Mouse (Mus musculus) hindbrain, embryonic 13.5 days (tissue): Measurements from ENCODE around the gene Mgat5. TPM values are rescaled to one million over a fixed set of nuclear protein-coding genes. Genes with fewer than 3 reads are reported as not detected.
A peak's percentile ranks its signal among the peaks of the same experiment; 100 is the strongest.

Source experiments
- ATAC-seq: fragments of 200-750 bp; cut with Nextera tagmentation; 2 replicates; pipeline ENCODE4 v1.8.0; 2017; ENCODE audit warnings: moderate TSS enrichment; ENCODE audit not compliant: low FRiP score
- H3K27ac ChIP-seq: fragments of 300-500 bp; sonication (generic); 2 replicates; pipeline ENCODE4 v1.5.1; 2015; ENCODE audit warnings: inconsistent platforms, mild to moderate bottlenecking, moderate library complexity
- H3K27me3 ChIP-seq: fragments of 300-500 bp; sonication (generic); 2 replicates; pipeline ENCODE4 v1.6.1; 2015; ENCODE audit warnings: mild to moderate bottlenecking, inconsistent platforms
- H3K36me3 ChIP-seq: fragments of 300-500 bp; sonication (generic); 2 replicates; pipeline ENCODE4 v1.6.1; 2015; ENCODE audit warnings: mild to moderate bottlenecking, inconsistent platforms
- H3K4me1 ChIP-seq: fragments of 300-500 bp; sonication (generic); replicated peaks from 2 replicates; pipeline ENCODE4 v1.6.1; 2015; ENCODE audit warnings: inconsistent platforms
- H3K4me2 ChIP-seq: fragments of 300-500 bp; sonication (generic); 2 replicates; pipeline ENCODE4 v1.6.1; 2015; ENCODE audit warnings: inconsistent platforms, mild to moderate bottlenecking, moderate library complexity
- H3K4me3 ChIP-seq: fragments of 300-500 bp; sonication (generic); 2 replicates; pipeline ENCODE4 v1.5.1; 2015; ENCODE audit warnings: mild to moderate bottlenecking, inconsistent platforms
- H3K9ac ChIP-seq: fragments of 300-500 bp; sonication (generic); 2 replicates; pipeline ENCODE4 v1.6.1; 2015; ENCODE audit warnings: mild to moderate bottlenecking, inconsistent platforms
- H3K9me3 ChIP-seq: fragments of 300-500 bp; sonication (generic); 2 replicates; pipeline ENCODE4 v1.6.1; 2016; ENCODE audit warnings: inconsistent platforms
- WGBS: fragments of 180-500 bp; shearing (Covaris S2); methylation state at CpG from one replicate; pipeline ENCODE4 v1.1.7; 2015; 5-methylcytosine and 5-hydroxymethylcytosine counted together
- polyA plus RNA-seq: library from polyadenylated mRNA; unstranded; fragments of >200 nt; fragmentation: Nextera tagmentation; extraction: Ambion mirVana; gene quantifications from 2 replicates; pipeline ENCODE4 v1.2.1, GENCODE M21; 2015

Gene Mgat5
- 14.0 and 14.3 TPM in 2 replicates for polyA plus RNA-seq

DNA sequence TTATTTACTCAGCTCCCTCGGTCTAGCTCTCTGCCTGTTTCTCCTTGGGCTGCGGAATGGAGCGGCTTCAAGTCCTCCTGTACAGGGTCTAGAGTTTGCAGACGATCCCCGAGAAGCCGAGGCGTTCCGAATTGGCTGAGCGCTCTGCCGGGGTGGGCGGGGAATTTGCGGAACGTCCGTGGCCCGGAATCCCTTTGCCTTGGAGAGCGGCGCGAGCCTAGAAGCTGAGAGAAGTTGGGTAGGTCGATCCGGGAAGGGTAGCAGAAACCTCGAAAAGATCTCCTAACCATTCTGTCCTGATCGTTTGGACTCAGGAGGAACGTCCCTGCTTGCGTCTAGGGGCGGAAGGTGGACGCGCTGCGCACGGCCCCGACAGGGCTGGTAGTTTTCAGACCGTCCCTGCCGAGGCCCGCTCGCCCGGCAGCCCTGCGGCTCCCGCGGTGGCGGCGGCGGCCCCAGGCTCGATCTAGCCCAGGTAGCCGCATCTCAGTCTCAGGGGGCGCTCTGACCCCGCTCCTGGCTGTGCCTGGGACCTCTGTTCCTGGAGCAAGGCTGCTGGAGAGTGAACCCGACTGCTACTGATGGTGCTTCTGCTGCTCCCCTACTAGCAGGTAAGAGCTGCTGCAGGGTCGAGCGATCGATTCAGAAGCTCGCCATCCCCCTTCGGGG lies at the start of gene Mgat5:
Mgat5 (plus strand) TSS at position 199 of the 669 bp plus-strand sequence.
- H3K4me2 ChIP-seq: peak within 1 kb of the TSS; percentile 67
- H3K27me3 ChIP-seq: no peaks in the 10 kb centered on the region
- ATAC-seq: peak; percentile 91
- peak within 1 kb of the TSS; percentile 92 for H3K4me3 ChIP-seq
- H3K9me3 ChIP-seq: no peaks in the 10 kb centered on the region
- H3K9ac ChIP-seq: peak within 1 kb of the TSS; percentile 92
- H3K4me1 ChIP-seq: peaks cover 34% of the 10 kb centered on the region
- no peaks in the 10 kb centered on the region for H3K36me3 ChIP-seq
- under 1% methylated on average over 51 of the region's 51 CpGs for WGBS
- peak within 1 kb of the TSS; percentile 96 for H3K27ac ChIP-seq

DNA sequence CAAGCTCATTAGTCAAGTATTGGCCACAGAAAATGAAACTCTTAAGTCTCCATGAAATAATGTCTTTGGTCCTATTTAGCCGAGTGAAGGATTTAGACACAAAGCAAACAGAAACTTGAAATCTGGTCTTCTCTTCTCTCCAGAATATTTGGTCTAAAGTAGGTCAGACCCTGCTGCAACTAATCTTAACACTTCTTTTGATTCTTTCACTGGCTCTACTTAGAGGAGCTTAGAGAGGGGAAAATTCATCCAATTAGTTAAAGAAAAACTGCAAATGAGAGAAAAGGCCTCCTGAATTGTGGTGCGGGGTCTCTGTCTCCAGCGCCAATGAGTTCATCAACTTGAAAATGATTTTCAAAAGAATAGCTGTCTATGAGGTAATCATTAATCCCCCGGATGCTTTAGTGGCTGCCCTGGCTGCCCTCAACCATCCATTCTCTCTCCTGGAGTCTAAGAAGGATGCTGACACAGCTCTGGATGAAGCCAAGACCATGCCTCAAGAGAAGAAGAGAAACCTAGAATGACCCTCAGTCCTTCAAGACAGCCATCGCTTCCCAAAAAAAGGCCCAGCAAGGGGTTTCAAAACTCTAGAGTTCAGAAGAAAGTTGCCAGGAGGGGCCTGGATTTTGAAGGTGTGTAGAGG lies 44.6 kb upstream of the Mgat5 start:
- Histone ChIP-seq H3K4me1 (no peaks in the 10 kb centered on the region), H3K4me2 (no peak overlapping the region), H3K9me3 (no peaks in the 10 kb centered on the region), H3K36me3 (no peaks in the 10 kb centered on the region), H3K4me3 (no peak overlapping the region), H3K27me3 (no peaks in the 10 kb centered on the region), H3K9ac (no peak overlapping the region), H3K27ac (no peak overlapping the region)
- no peak for ATAC-seq
- 78% methylated on average over 5 of the region's 5 CpGs for WGBS

DNA sequence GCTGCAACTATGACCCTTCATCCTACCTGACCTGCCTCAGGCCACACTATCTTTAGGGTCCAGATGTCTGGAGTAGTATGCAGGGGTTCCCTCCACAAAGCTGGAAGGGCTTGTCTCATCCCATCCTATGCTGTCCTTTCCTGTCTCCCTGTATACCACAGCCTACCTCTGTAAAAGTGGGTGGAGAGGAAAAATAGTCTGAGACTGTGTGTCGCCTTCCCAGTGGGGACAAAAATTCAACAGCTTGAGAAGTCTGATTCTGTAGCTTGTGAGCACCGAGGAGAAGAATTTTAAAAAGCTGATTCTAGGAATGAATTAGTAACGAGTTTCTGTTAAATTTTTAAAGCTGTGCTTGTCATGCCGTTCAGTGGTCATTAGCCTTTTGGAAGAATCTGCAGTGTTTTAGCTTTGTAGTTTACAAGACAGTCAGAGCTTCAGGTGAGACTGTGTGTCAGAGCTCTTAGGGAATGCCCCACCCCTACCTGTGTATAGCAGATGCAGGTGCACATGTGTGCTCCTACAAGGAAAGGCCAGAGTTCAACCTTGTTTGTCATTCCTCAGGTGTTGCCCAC lies 40.1 kb upstream of the Mgat5 start:
- no peak overlapping the region for H3K4me2 ChIP-seq
- H3K27ac ChIP-seq: no peak overlapping the region
- H3K4me1 ChIP-seq: peaks cover 9% of the 10 kb centered on the region
- 90% methylated on average over 4 of the region's 4 CpGs for WGBS
- no peak for ATAC-seq
- no peaks in the 10 kb centered on the region for H3K27me3 ChIP-seq
- no peaks in the 10 kb centered on the region for H3K36me3 ChIP-seq
- H3K9me3 ChIP-seq: no peaks in the 10 kb centered on the region
- no peak overlapping the region for H3K9ac ChIP-seq
- no peak overlapping the region for H3K4me3 ChIP-seq

DNA sequence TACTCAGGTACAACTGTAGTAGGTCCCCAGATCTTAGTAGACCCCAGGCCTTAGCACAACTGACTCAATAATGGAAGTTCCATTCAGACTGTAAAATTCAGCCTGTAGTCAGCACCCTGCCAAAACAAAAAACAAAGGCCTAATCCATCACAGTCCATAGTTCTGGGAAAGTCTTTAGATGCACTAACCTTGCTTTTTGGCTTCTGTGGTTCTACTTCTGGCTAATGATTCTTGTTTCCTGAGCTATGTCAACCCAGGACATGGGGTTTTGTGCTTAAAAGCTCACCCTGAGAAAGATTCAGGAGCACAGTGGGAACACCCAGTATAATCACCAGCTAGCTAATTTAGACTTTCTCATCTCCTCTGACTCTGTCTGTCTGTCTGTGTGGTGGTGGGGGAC lies 38.3 kb upstream of the Mgat5 start:
- H3K4me3 ChIP-seq: no peak overlapping the region
- H3K9me3 ChIP-seq: no peaks in the 10 kb centered on the region
- H3K27me3 ChIP-seq: no peaks in the 10 kb centered on the region
- H3K4me2 ChIP-seq: no peak overlapping the region
- H3K9ac ChIP-seq: no peak overlapping the region
- H3K4me1 ChIP-seq: peaks cover 9% of the 10 kb centered on the region
- H3K27ac ChIP-seq: no peak overlapping the region
- H3K36me3 ChIP-seq: no peaks in the 10 kb centered on the region
- ATAC-seq: no peak

DNA sequence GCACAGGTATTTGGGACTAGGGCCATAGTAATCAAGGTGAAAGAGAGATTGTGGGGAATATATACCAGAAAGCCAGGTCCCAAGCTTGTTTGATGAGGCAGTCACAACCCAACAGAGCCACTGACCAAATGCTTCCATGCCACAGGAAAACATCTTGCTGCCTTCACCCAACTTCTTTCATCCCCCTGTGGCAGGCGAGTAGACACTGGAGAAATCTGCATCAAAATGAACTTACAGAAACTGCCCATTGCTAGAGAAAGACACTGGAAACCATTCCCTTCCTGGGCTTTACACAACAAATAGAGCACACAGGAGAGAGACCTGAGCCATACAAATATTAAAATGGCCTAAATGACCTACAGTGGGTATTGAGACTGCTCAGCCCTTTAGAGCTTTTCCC lies 37.2 kb upstream of the Mgat5 start:
- H3K4me2 ChIP-seq: no peak overlapping the region
- no peak overlapping the region for H3K4me3 ChIP-seq
- ATAC-seq: no peak
- H3K9ac ChIP-seq: no peak overlapping the region
- WGBS: 73% methylated on average over 1 of the region's 1 CpGs
- no peaks in the 10 kb centered on the region for H3K36me3 ChIP-seq
- H3K9me3 ChIP-seq: no peaks in the 10 kb centered on the region
- peaks cover 9% of the 10 kb centered on the region for H3K4me1 ChIP-seq
- H3K27me3 ChIP-seq: no peaks in the 10 kb centered on the region
- H3K27ac ChIP-seq: peak overlapping the region; percentile 8; the same call in 1 of the 2 replicates

DNA sequence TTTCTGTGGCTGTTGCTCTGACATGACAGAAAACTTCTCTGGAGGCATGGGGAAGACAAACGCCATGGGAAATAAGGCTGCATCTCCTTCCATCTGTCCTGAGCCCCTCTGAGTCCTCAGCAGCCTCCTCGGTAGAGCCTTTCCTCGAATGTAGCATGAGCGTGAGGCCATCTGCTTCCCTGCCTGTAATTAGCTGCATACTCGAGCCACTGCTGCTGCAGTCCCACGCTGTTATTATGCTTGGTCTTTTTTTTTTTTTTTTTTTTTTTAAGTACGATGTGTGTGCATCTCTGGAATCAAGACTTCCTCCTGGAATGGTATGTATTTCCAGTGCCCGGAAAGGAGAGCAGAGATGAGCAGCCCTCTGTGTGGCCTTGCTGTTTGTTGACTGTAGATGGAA lies 36.6 kb upstream of the Mgat5 start:
- H3K4me1 ChIP-seq: peaks cover 9% of the 10 kb centered on the region
- no peak overlapping the region for H3K4me3 ChIP-seq
- H3K27ac ChIP-seq: no peak overlapping the region
- no peaks in the 10 kb centered on the region for H3K9me3 ChIP-seq
- 42% methylated on average over 8 of the region's 8 CpGs for WGBS
- H3K36me3 ChIP-seq: no peaks in the 10 kb centered on the region
- H3K9ac ChIP-seq: no peak overlapping the region
- ATAC-seq: no peak
- no peaks in the 10 kb centered on the region for H3K27me3 ChIP-seq
- H3K4me2 ChIP-seq: no peak overlapping the region

DNA sequence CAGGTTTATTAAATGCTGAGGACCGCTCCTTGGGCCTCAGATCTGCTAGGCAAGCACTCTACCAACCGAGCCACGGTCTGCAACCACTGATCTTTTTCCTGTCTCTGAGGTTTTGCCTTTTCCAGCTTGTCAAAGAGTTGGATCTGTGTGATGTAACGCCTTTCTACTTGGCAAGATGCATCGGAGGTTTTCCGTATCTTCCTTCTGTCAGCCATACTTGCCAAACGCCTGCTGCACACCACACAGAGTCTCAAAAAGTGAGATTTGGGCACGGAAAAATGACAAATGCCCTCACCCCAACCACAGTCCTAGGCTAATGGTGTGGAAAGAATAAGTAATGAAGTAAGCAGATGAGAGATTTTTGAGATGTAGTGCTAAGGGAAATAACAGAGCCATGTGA lies 35.3 kb upstream of the Mgat5 start:
- Histone ChIP-seq H3K4me3 (no peak overlapping the region), H3K27me3 (no peaks in the 10 kb centered on the region), H3K9ac (no peak overlapping the region), H3K27ac (no peak overlapping the region), H3K4me2 (no peak overlapping the region), H3K36me3 (no peaks in the 10 kb centered on the region), H3K4me1 (peaks cover 9% of the 10 kb centered on the region), H3K9me3 (no peaks in the 10 kb centered on the region)
- ATAC-seq: no peak
- WGBS: 88% methylated on average over 8 of the region's 8 CpGs

DNA sequence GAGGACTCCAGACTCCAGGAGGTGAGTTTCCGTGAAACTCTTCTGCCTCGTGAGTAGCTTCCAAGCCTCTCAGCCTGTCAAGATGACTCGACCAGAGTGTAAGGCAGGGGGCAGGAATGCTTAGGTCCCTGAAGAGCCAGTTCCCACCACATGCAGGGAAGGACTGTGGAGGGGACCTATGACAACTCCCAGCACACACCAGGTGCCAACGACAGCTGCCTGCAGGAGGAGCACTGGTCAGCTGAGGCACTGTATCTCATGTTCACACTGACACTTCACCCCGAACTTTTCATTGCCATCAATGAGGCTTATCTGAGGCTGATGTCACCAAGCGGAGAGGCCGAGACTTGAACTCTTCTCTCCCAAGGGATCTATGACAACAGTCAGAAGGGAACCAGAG lies 33.5 kb upstream of the Mgat5 start:
- no peak overlapping the region for H3K9ac ChIP-seq
- H3K4me3 ChIP-seq: no peak overlapping the region
- peaks cover 9% of the 10 kb centered on the region for H3K4me1 ChIP-seq
- H3K9me3 ChIP-seq: no peaks in the 10 kb centered on the region
- no peak for ATAC-seq
- no peak overlapping the region for H3K27ac ChIP-seq
- WGBS: 85% methylated on average over 7 of the region's 7 CpGs
- no peaks in the 10 kb centered on the region for H3K27me3 ChIP-seq
- no peaks in the 10 kb centered on the region for H3K36me3 ChIP-seq
- H3K4me2 ChIP-seq: no peak overlapping the region

DNA sequence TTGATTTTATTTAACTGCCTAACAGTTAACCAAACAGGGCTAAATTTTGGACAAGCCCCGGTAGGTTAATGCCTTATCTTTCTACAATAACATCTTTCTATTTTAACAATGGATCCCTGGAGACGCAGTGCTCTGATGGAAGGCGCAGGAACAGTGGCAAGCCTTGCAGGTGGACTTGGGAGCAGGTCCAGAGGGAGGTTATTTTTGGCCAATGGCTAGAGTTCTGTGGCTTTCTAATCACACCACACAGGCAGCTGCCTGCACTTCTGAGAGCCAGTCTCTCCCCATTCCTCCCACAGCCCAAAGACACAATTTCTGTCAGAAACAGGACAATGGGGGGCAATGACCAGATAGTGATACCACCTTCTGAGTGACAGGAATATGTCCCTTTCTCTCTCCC lies 31.4 kb upstream of the Mgat5 start:
- H3K4me1 ChIP-seq: no peaks in the 10 kb centered on the region
- no peak overlapping the region for H3K9ac ChIP-seq
- no peak for ATAC-seq
- H3K4me3 ChIP-seq: no peak overlapping the region
- 87% methylated on average over 3 of the region's 3 CpGs for WGBS
- no peaks in the 10 kb centered on the region for H3K36me3 ChIP-seq
- H3K27me3 ChIP-seq: no peaks in the 10 kb centered on the region
- no peaks in the 10 kb centered on the region for H3K9me3 ChIP-seq
- no peak overlapping the region for H3K4me2 ChIP-seq
- no peak overlapping the region for H3K27ac ChIP-seq

DNA sequence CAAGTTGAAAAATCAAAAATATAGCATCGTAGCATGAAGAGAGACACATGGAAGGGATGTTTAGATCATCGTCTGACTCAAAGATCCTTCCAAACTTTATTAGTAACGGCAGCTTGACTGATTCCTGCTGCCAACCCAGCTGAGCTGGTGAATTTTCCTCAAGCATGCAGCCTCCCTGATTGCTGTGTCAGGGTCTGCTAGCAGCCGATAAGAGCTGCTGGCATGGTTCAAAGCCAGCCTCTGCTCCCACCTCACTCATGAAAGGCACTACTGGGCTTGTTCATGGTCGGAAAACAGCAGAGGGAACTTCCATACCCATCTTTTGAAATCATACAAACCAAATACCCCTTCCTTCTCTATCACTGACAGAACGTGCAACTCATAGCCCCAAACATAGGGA lies 12.4 kb upstream of the Mgat5 start:
- H3K27ac ChIP-seq: no peak overlapping the region
- H3K4me1 ChIP-seq: no peaks in the 10 kb centered on the region
- H3K9me3 ChIP-seq: no peaks in the 10 kb centered on the region
- H3K9ac ChIP-seq: no peak overlapping the region
- no peaks in the 10 kb centered on the region for H3K27me3 ChIP-seq
- H3K4me3 ChIP-seq: no peak overlapping the region
- 88% methylated on average over 6 of the region's 6 CpGs for WGBS
- H3K36me3 ChIP-seq: no peaks in the 10 kb centered on the region
- H3K4me2 ChIP-seq: no peak overlapping the region
- ATAC-seq: no peak

DNA sequence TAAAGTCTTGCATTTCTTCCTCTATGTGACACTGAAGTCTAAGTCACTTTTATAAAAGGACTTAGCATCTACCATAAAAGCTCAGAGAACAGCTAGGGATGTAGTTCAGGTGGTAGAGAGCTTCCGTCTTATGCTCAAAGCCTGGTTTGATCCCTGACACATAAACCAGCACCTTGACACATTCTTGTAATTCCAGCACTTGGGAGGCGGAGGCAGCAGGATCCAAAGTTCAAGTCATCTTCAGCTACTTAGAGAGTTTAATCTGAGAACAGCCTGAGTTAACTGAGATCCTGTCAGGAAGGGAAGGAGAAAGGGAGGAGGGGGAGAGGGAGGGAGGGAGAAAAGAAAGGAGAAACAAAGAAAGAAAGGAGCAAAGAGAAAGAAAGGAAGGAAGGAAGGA lies 5.6 kb upstream of the Mgat5 start:
- no peak overlapping the region for H3K27ac ChIP-seq
- no peaks in the 10 kb centered on the region for H3K36me3 ChIP-seq
- no peaks in the 10 kb centered on the region for H3K9me3 ChIP-seq
- H3K4me2 ChIP-seq: no peak overlapping the region
- H3K27me3 ChIP-seq: no peaks in the 10 kb centered on the region
- 76% methylated on average over 2 of the region's 2 CpGs for WGBS
- ATAC-seq: no peak
- no peak overlapping the region for H3K4me3 ChIP-seq
- no peak overlapping the region for H3K9ac ChIP-seq
- peaks cover 9% of the 10 kb centered on the region for H3K4me1 ChIP-seq

DNA sequence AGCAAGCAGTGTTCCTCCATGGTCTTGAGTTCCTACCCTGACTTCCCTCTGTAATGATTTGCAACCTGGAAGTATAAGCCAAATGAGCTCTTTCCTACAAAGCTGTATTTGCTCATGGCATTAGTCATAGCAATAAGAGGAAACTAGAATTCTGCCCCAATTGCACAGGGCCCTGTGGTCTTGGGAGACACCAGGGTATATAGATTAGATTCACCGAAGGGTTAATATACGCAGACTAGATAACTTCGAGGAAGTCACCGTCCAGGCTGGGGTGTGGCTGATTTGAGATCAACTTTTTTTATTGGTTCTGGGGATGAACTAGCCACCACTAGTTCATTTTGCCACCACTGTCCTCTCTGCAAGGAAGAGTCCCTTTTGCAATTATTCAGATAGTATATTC lies 2.5 kb upstream of the Mgat5 start:
- Histone ChIP-seq H3K4me3 (no peak overlapping the region), H3K4me1 (peaks cover 19% of the 10 kb centered on the region), H3K9ac (no peak overlapping the region), H3K27me3 (no peaks in the 10 kb centered on the region), H3K27ac (no peak overlapping the region), H3K4me2 (no peak overlapping the region), H3K36me3 (no peaks in the 10 kb centered on the region), H3K9me3 (no peaks in the 10 kb centered on the region)
- WGBS: 75% methylated on average over 4 of the region's 4 CpGs
- no peak for ATAC-seq

DNA sequence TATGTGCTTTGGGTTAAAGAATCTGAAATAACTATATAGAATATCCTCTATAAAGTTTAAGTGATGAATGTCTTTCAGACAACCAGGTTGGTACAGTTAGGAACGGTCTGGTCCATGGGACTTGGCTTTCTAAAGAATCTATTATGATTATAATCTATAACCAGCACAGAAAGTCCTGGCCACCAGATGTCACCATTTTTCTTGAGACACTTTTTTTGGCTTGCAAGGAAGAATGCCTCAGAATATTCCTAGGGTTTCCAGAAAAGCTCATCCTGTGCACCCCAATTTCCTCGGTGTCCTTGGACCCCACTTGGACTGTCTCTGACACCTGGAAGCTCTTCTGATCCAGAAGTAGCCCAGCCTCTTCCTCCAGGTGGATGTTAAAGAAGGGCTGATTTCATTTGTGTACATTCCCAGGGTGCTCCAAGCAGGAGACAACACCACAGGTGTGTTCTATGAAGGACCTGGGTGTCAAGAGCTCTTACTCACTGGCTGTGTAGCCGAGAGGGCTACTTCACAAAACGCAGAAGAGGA lies 1.5 kb upstream of the Mgat5 start:
- Histone ChIP-seq H3K9ac (no peak overlapping the region), H3K9me3 (no peaks in the 10 kb centered on the region), H3K27me3 (no peaks in the 10 kb centered on the region), H3K27ac (no peak overlapping the region), H3K36me3 (no peaks in the 10 kb centered on the region), H3K4me1 (peaks cover 28% of the 10 kb centered on the region), H3K4me3 (no peak overlapping the region), H3K4me2 (no peak overlapping the region)
- WGBS: 70% methylated on average over 4 of the region's 4 CpGs
- ATAC-seq: no peak
